Mouse (Mus musculus) small intestine, adult 2 months (tissue): ENCODE measurements at regions not wholly inside any gene's neighbourhood (a gene's known extent, or its start where the extent isn't known, plus 50 kb on each side); places are given as distances from the start of the nearest gene placed in this dataset.

Experiments
- CTCF ChIP-seq: fragments of 200-500 bp; IDR thresholded peaks from 2 replicates; pipeline ENCODE4 v1.5.1; 2012; ENCODE audit warnings: low read depth, mild to moderate bottlenecking, control low read depth, inconsistent platforms, low read length, moderate library complexity, mixed read lengths; ENCODE audit not compliant: insufficient replicate concordance, insufficient read length; ENCODE audit errors: extremely low read depth
- POLR2A ChIP-seq: fragments of 200-500 bp; IDR thresholded peaks from 2 replicates; pipeline ENCODE4 v1.6.1; 2012; ENCODE audit warnings: low read depth, mild to moderate bottlenecking, control low read depth, inconsistent platforms, low read length, moderate library complexity

DNA sequence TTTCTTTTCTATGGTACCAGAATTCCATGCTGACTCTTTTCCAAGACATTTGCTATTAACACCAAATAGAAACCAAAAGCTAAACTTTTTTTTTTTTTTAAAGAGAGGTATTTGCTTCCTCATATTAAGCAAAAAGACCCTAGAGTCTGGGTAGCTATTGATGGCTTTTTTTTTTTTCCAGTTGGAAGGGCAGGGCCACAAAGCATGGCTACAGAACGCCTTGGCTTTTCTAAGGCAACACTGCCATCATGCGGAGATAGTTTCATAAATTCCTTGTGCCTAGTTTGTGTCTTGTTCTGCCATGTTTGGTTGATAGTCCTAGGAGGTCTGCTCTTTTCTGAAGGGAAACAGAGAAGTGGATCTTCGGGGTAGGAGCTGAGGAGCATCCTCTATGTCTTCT lies 121.4 kb upstream of the Olfr1324 start:
- TF ChIP-seq CTCF (no peak), POLR2A (no peak)
